Mouse (Mus musculus): Measurements from ENCODE around the gene Sowaha.
A peak's percentile ranks its signal among the peaks of the same experiment; 100 is the strongest.
"Not testable (repeated sequence)": the region's sequence is repeated elsewhere in the genome, so short reads cannot be mapped to it uniquely, and the experiment has no call there.

The Sowaha gene

GRCm38 (mm10) chr11:53436338-53436737 is 43.7 kb downstream of the Sowaha start:
- DNase-seq (ENCODE audit: low spot score) = no peak

- DNase-seq (ENCODE audit: low spot score) = no peak
Measured at GRCm38 (mm10) chr11:53435504-53435903, 44.6 kb downstream of the Sowaha start.

GRCm38 (mm10) chr11:53433057-53433456 is 47.0 kb downstream of the Sowaha start:
- DNase-seq (ENCODE audit: low spot score) = no peak

- DNase-seq (ENCODE audit: low spot score) = peak; percentile 10
Measured at GRCm38 (mm10) chr11:53431347-53432056, 48.6 kb downstream of the Sowaha start.

GRCm38 (mm10) chr11:53430670-53431346 is 49.3 kb downstream of the Sowaha start, which contains the start of the genes Uqcrq and Gdf9:
Gene Uqcrq (minus strand): TSS chr11:53430831.
Gene Gdf9 (plus strand): TSS chr11:53431023.
- DNase-seq (ENCODE audit: low spot score) = peak; percentile 100

GRCm38 (mm10) chr11:53430300-53430669 is 49.8 kb downstream of the Sowaha start:
- peak; percentile 46 for DNase-seq (ENCODE audit: low spot score)

- DNase-seq (ENCODE audit: low spot score) = no peak
Measured at GRCm38 (mm10) chr11:53429182-53429581, 50.9 kb downstream of the Sowaha start.

- DNase-seq (ENCODE audit: low spot score) = no peak
Measured at GRCm38 (mm10) chr11:53428716-53429057, 51.4 kb downstream of the Sowaha start.

GRCm38 (mm10) chr11:53427993-53428715 is 51.9 kb downstream of the Sowaha start:
- no peak for DNase-seq (ENCODE audit: low spot score)

- DNase-seq (ENCODE audit: low spot score) = not testable (repeated sequence)
Measured at GRCm38 (mm10) chr11:53426914-53427313, 53.2 kb downstream of the Sowaha start.

Measured in embryo, embryonic 10 days (tissue).